ENCODE assay signal across 13 mouse cellular contexts in genomic region chr9:30964685-30965084, GRCm38 (mm10). TPM values are rescaled to one million over a fixed set of nuclear protein-coding genes. Genes with fewer than 3 reads are reported as not detected.
DNase-seq lines count a peak whose midpoint lies in the region; ATAC-seq lines count a peak whose summit lies in the region.
"Had no signal": no experiment of that assay in that cellular context is flagged by ENCODE, and none has a peak within 500 bp of the region (broad histone marks: within the 10 kb centered on the region; RNA-seq: fewer than 3 reads in every experiment).

No protein-coding gene starts in this region.

- no peaks in the 10 kb centered on the region for H3K36me3 ChIP-seq in embryonic facial prominence, embryonic 13.5 days
- no peaks in the 10 kb centered on the region for H3K36me3 ChIP-seq in embryonic facial prominence, embryonic 10.5 days (replicated peaks)
- no peaks in the 10 kb centered on the region for H3K36me3 ChIP-seq in intestine, embryonic 15.5 days
- H3K36me3 ChIP-seq: embryonic facial prominence, embryonic 12.5 days; hindbrain, embryonic 10.5 days had no signal

- H3K27ac ChIP-seq in embryonic facial prominence, embryonic 13.5 days = peak overlapping the region; percentile 34; the same call in 1 of the 2 replicates
- H3K27ac ChIP-seq in embryonic facial prominence, embryonic 10.5 days (replicated peaks) = no peak overlapping the region
- peak overlapping the region; percentile 54 for H3K27ac ChIP-seq in intestine, embryonic 15.5 days
- H3K27ac ChIP-seq: embryonic facial prominence, embryonic 12.5 days; hindbrain, embryonic 10.5 days had no signal

- H3K4me2 ChIP-seq in embryonic facial prominence, embryonic 13.5 days = no peak overlapping the region
- no peak overlapping the region for H3K4me2 ChIP-seq in intestine, embryonic 15.5 days (replicated peaks)
- H3K4me2 ChIP-seq: embryonic facial prominence, embryonic 12.5 days had no signal

- H3K4me3 ChIP-seq in embryonic facial prominence, embryonic 13.5 days = no peak overlapping the region
- no peak overlapping the region for H3K4me3 ChIP-seq in embryonic facial prominence, embryonic 10.5 days
- H3K4me3 ChIP-seq in intestine, embryonic 15.5 days (replicated peaks) = no peak overlapping the region
- H3K4me3 ChIP-seq: embryonic facial prominence, embryonic 12.5 days; hindbrain, embryonic 10.5 days had no signal

- peaks cover 20% of the 10 kb centered on the region; the same call in 1 of the 2 replicates for H3K4me1 ChIP-seq in embryonic facial prominence, embryonic 13.5 days
- peaks cover 9% of the 10 kb centered on the region for H3K4me1 ChIP-seq in embryonic facial prominence, embryonic 10.5 days
- H3K4me1 ChIP-seq in intestine, embryonic 15.5 days (replicated peaks) = peaks cover 9% of the 10 kb centered on the region; the same call in 1 of the 2 replicates
- H3K4me1 ChIP-seq: embryonic facial prominence, embryonic 12.5 days had no signal

- H3K9me3 ChIP-seq in embryonic facial prominence, embryonic 13.5 days = no peaks in the 10 kb centered on the region
- no peaks in the 10 kb centered on the region for H3K9me3 ChIP-seq in embryonic facial prominence, embryonic 10.5 days
- no peaks in the 10 kb centered on the region for H3K9me3 ChIP-seq in intestine, embryonic 15.5 days
- H3K9me3 ChIP-seq: embryonic facial prominence, embryonic 12.5 days; hindbrain, embryonic 10.5 days had no signal

- H3K27me3 ChIP-seq in embryonic facial prominence, embryonic 13.5 days = peaks cover under 1% of the 10 kb centered on the region; the same call in 1 of the 2 replicates
- no peaks in the 10 kb centered on the region for H3K27me3 ChIP-seq in embryonic facial prominence, embryonic 10.5 days (replicated peaks; ENCODE audit: low read depth, poor library complexity, severe bottlenecking)
- no peaks in the 10 kb centered on the region for H3K27me3 ChIP-seq in intestine, embryonic 15.5 days (replicated peaks)
- H3K27me3 ChIP-seq: embryonic facial prominence, embryonic 12.5 days had no signal

- no peak for DNase-seq in embryonic facial prominence, embryonic 10.5 days (ENCODE audit: low spot score)
- peak; percentile 37 to 39 for DNase-seq in left cerebral cortex, postnatal 25 days (ENCODE audit: low spot score in 2 of 2)
- no peak for DNase-seq in left cerebral cortex, adult 9 months (ENCODE audit: low spot score in 2 of 2)
- peak; percentile 11 for DNase-seq in right cerebral cortex, postnatal 4 days
- no peak for DNase-seq in cerebellum, adult 11-12 months
- no peak for DNase-seq in adrenal gland, postnatal 36 days
- DNase-seq: liver had no signal

- no peak for ATAC-seq in embryonic facial prominence, embryonic 13.5 days (ENCODE audit: insufficient number of reproducible peaks, insufficient read depth, low FRiP score, low TSS enrichment, low read depth)
- ATAC-seq in intestine, embryonic 15.5 days = peak; percentile 82
- ATAC-seq: Patski had no signal

- intact Hi-C loops in left cerebral cortex, postnatal 25 days (cut with DNase I) = no loop called here

- 56% methylated on average over 10 of the region's 10 CpGs for WGBS in embryonic facial prominence, embryonic 13.5 days
- 82% methylated on average over 10 of the region's 10 CpGs for WGBS in embryonic facial prominence, embryonic 10.5 days
- 45% methylated on average over 10 of the region's 10 CpGs for WGBS in intestine, embryonic 15.5 days

- no peak overlapping the region for H3K9ac ChIP-seq in embryonic facial prominence, embryonic 13.5 days
- no peak overlapping the region for H3K9ac ChIP-seq in intestine, embryonic 15.5 days
- H3K9ac ChIP-seq: embryonic facial prominence, embryonic 12.5 days had no signal

RNA-seq across cellular contexts. Expression of gene Adamts8, which starts 22.3 kb away (rescaled TPM):
- 1.8 and 2.0 TPM in 2 replicates for polyA plus RNA-seq in embryonic facial prominence, embryonic 13.5 days (2015; fragmentation: Nextera tagmentation; extraction: Ambion mirVana)
- 0.57 and 0.93 TPM in 2 replicates for polyA plus RNA-seq in embryonic facial prominence, embryonic 10.5 days (2016; fragmentation: Nextera tagmentation; extraction: Ambion mirVana)
- total RNA-seq in left cerebral cortex, postnatal 25 days (2021) = 1 to 10 TPM; 4.7 to 5.0 TPM
- polyA plus RNA-seq in intestine, embryonic 15.5 days (2015; fragmentation: Nextera tagmentation; extraction: Ambion mirVana) = 13.5 and 14.0 TPM in 2 replicates
- total RNA-seq in adrenal gland, postnatal 36 days (2021) = under 1 TPM; 0.07 to 0.49 TPM
- total RNA-seq: monocyte, adult 5-6 weeks had no signal
- polyA plus RNA-seq: Patski had no signal

RNA-seq across cellular contexts. Expression of gene Adamts15, which starts 42.4 kb away (rescaled TPM):
- 12.1 and 13.2 TPM in 2 replicates for polyA plus RNA-seq in embryonic facial prominence, embryonic 13.5 days (2015; fragmentation: Nextera tagmentation; extraction: Ambion mirVana)
- 7.2 and 9.1 TPM in 2 replicates for polyA plus RNA-seq in embryonic facial prominence, embryonic 10.5 days (2016; fragmentation: Nextera tagmentation; extraction: Ambion mirVana)
- total RNA-seq in left cerebral cortex, postnatal 25 days (2021) = 1 to 10 TPM; 6.0 TPM
- 5.9 and 6.2 TPM in 2 replicates for polyA plus RNA-seq in intestine, embryonic 15.5 days (2015; fragmentation: Nextera tagmentation; extraction: Ambion mirVana)
- total RNA-seq in adrenal gland, postnatal 36 days (2021) = 1 to 10 TPM; 4.3 to 8.8 TPM
- total RNA-seq: monocyte, adult 5-6 weeks had no signal

Comparison
In these comparisons a context has a peak if more than half of its experiments do, and no peak if none do; other contexts are left out.
1. DNase-seq: peak in left cerebral cortex, postnatal 25 days (2 of 2) and right cerebral cortex, postnatal 4 days (single experiment); none in embryonic facial prominence, embryonic 10.5 days (single experiment), left cerebral cortex, adult 9 months (0 of 2), cerebellum, adult 11-12 months (single experiment) and adrenal gland, postnatal 36 days (0 of 2).